Mouse (Mus musculus) cerebellum, postnatal 36 days (tissue): ENCODE measurements at regions not wholly inside any gene's neighbourhood (a gene's known extent, or its start where the extent isn't known, plus 50 kb on each side); places are given as distances from the start of the nearest gene placed in this dataset.

Experiments used
- DNase-seq, 2 experiments: peaks; one replicate each; pipeline ENCODE4 v3.0.0; 2021 to 2022; ENCODE audit warnings: mixed read lengths in 2 of 2

- no peak for DNase-seq
Observed at GRCm38 (mm10) chr1:137926326-137926725, 249.2 kb downstream of the Ptprc start.

GRCm38 (mm10) chr1:137924156-137924555, 251.4 kb downstream of the Ptprc start:
- DNase-seq, result no peak

- no peak for DNase-seq
Observed at GRCm38 (mm10) chr1:137923705-137924104, 251.8 kb downstream of the Ptprc start.

GRCm38 (mm10) chr1:137922769-137923168, 252.7 kb downstream of the Ptprc start:
- no peak for DNase-seq

- no peak for DNase-seq
Observed at GRCm38 (mm10) chr1:137921592-137921991, 253.9 kb downstream of the Ptprc start.

- no peak for DNase-seq
Observed at GRCm38 (mm10) chr1:137919739-137920563, 255.6 kb downstream of the Ptprc start.

- no peak for DNase-seq
Observed at GRCm38 (mm10) chr1:137917449-137917848, 258.1 kb downstream of the Ptprc start.

- DNase-seq, result no peak
Observed at GRCm38 (mm10) chr1:137906883-137907282, 268.6 kb downstream of the Ptprc start.

GRCm38 (mm10) chr1:137906477-137906876, 269.0 kb downstream of the Ptprc start:
- no peak for DNase-seq

- DNase-seq, result no peak
Observed at GRCm38 (mm10) chr1:137905566-137905965, 269.9 kb downstream of the Ptprc start.

- DNase-seq, result no peak
Observed at GRCm38 (mm10) chr1:137903351-137903750, 272.2 kb downstream of the Ptprc start.

- peak in 1 of 2 experiments; percentile 33 for DNase-seq
Observed at GRCm38 (mm10) chr1:137902859-137903258, 272.6 kb downstream of the Ptprc start.

GRCm38 (mm10) chr1:137901996-137902395, 273.5 kb downstream of the Ptprc start:
- no peak for DNase-seq

- no peak for DNase-seq
Observed at GRCm38 (mm10) chr1:137901211-137901610, 274.3 kb downstream of the Ptprc start.

- peak; percentile 31 to 54 for DNase-seq
Observed at GRCm38 (mm10) chr1:137900621-137901071, 274.9 kb downstream of the Ptprc start.

GRCm38 (mm10) chr1:137899916-137900601, 275.4 kb downstream of the Ptprc start:
- peak; percentile 67 to 70 for DNase-seq

- DNase-seq, result no peak
Observed at GRCm38 (mm10) chr1:137899305-137899704, 276.2 kb downstream of the Ptprc start.

- no peak for DNase-seq
Observed at GRCm38 (mm10) chr1:137898891-137899290, 276.6 kb downstream of the Ptprc start.

- DNase-seq, result peak; percentile 84 to 90
Observed at GRCm38 (mm10) chr1:137898397-137898796, 277.1 kb downstream of the Ptprc start.

GRCm38 (mm10) chr1:137881656-137882055, 293.9 kb downstream of the Ptprc start:
- DNase-seq, result no peak

- no peak for DNase-seq
Observed at GRCm38 (mm10) chr1:137874361-137874760, 301.1 kb downstream of the Ptprc start.

- no peak for DNase-seq
Observed at GRCm38 (mm10) chr1:137873628-137874027, 301.9 kb downstream of the Ptprc start.

GRCm38 (mm10) chr1:137865030-137865429, 310.5 kb downstream of the Ptprc start:
- DNase-seq, result no peak

GRCm38 (mm10) chr1:137863506-137863905, 312.0 kb downstream of the Ptprc start:
- no peak for DNase-seq
